Comparison of ENCODE assay signal across 18 mouse cellular contexts in genomic region chr10:87546299-87547234, GRCm38 (mm10). TPM values are rescaled to one million over a fixed set of nuclear protein-coding genes. Genes with fewer than 3 reads are reported as not detected.
DNase-seq lines count a peak whose midpoint lies in the region; ATAC-seq and TF ChIP-seq lines count a peak whose summit lies in the region.
"Had no signal": no experiment of that assay in that cellular context is flagged by ENCODE, and none has a peak within 500 bp of the region (broad histone marks: within the 10 kb centered on the region; RNA-seq: fewer than 3 reads in every experiment).

No protein-coding gene starts in this region.

- TF ChIP-seq POLR2A in liver, adult 2 months (IDR thresholded peaks at IDR 0.05; ENCODE audit: extremely low read depth, insufficient read depth, low read length): no peak

- H3K27ac ChIP-seq in kidney, postnatal 0 days: peak overlapping the region; percentile 36; the same call in 1 of the 2 replicates
- peak overlapping the region; percentile 96 for H3K27ac ChIP-seq in liver, adult 2 months (replicated peaks; ENCODE audit: insufficient read depth, low read depth, low read length)
- no peak overlapping the region for H3K27ac ChIP-seq in stomach, embryonic 14.5 days (ENCODE audit: low read length)
- H3K27ac ChIP-seq: embryonic facial prominence, embryonic 15.5 days had no signal

- no peak overlapping the region for H3K4me2 ChIP-seq in kidney, postnatal 0 days (ENCODE audit: low read length)
- no peak overlapping the region for H3K4me2 ChIP-seq in stomach, embryonic 14.5 days (replicated peaks; ENCODE audit: low read depth, low read length)
- H3K4me2 ChIP-seq: embryonic facial prominence, embryonic 15.5 days had no signal

- no peaks in the 10 kb centered on the region for H3K9me3 ChIP-seq in kidney, postnatal 0 days (replicated peaks; ENCODE audit: low read length)
- H3K9me3 ChIP-seq in stomach, embryonic 14.5 days (ENCODE audit: control insufficient read depth, low read depth, low read length): no peaks in the 10 kb centered on the region
- H3K9me3 ChIP-seq: embryonic facial prominence, embryonic 15.5 days had no signal

- DNase-seq in kidney, postnatal 0 days (ENCODE audit: low spot score): peak; percentile 10
- DNase-seq in kidney, postnatal 14 days: no peak
- peak; percentile 2 for DNase-seq in hindlimb bud, embryonic 11.5 days (ENCODE audit: extremely low spot score, low read depth, low spot score)
- DNase-seq in liver, adult 2 months (ENCODE audit: extremely low read depth, low read depth, low spot score): peak; percentile 81
- DNase-seq in gastrocnemius, postnatal 10 days: no peak
- no peak for DNase-seq in B cell, adult 2 months
- no peak for DNase-seq in spleen, postnatal 10 days (ENCODE audit: low spot score in 2 of 2)
- DNase-seq: adrenal gland, adult 2 months; cerebellum, adult 9-10 months; forebrain, postnatal 0 days; heart, postnatal 14 days; lung, adult 18-20 months; thymus, adult 18-20 months had no signal

- H3K36me3 ChIP-seq in kidney, postnatal 0 days (ENCODE audit: insufficient read depth, low read length): no peaks in the 10 kb centered on the region
- peaks cover 71% of the 10 kb centered on the region for H3K36me3 ChIP-seq in liver, adult 2 months (ENCODE audit: control insufficient read depth, insufficient read depth, low read length)
- no peaks in the 10 kb centered on the region for H3K36me3 ChIP-seq in stomach, embryonic 14.5 days (ENCODE audit: control insufficient read depth, insufficient read depth, low read length)
- H3K36me3 ChIP-seq: embryonic facial prominence, embryonic 15.5 days had no signal

- H3K4me3 ChIP-seq in kidney, postnatal 0 days (replicated peaks; ENCODE audit: low read depth, low read length): no peak overlapping the region
- H3K4me3 ChIP-seq in liver, adult 2 months (ENCODE audit: insufficient read depth, low read depth, low read length): no peak overlapping the region
- no peak overlapping the region for H3K4me3 ChIP-seq in stomach, embryonic 14.5 days (ENCODE audit: low read depth, low read length)
- H3K4me3 ChIP-seq: embryonic facial prominence, embryonic 15.5 days had no signal

- no peaks in the 10 kb centered on the region for H3K27me3 ChIP-seq in kidney, postnatal 0 days (ENCODE audit: insufficient read depth, low read length)
- H3K27me3 ChIP-seq in liver, adult 2 months (ENCODE audit: control insufficient read depth, insufficient read depth, low read length): no peaks in the 10 kb centered on the region
- no peaks in the 10 kb centered on the region for H3K27me3 ChIP-seq in stomach, embryonic 14.5 days (ENCODE audit: control insufficient read depth, insufficient read depth, low read length)
- H3K27me3 ChIP-seq: CH12.LX; embryonic facial prominence, embryonic 15.5 days had no signal

- 0 out of 2 replicates have a peak, but pooled peaks cover 5% of the 10 kb centered on the region for H3K4me1 ChIP-seq in kidney, postnatal 0 days (replicated peaks; ENCODE audit: insufficient read depth, low read length)
- H3K4me1 ChIP-seq in liver, adult 2 months (ENCODE audit: control insufficient read depth, insufficient read depth, low read length): peaks cover 37% of the 10 kb centered on the region
- no peaks in the 10 kb centered on the region for H3K4me1 ChIP-seq in stomach, embryonic 14.5 days (ENCODE audit: control insufficient read depth, insufficient read depth, low read length)
- H3K4me1 ChIP-seq: embryonic facial prominence, embryonic 15.5 days had no signal

- peaks cover 18% of the 10 kb centered on the region; the same call in 1 of the 2 replicates for H3K79me2 ChIP-seq in liver, adult 2 months (ENCODE audit: control insufficient read depth, insufficient read depth, low read length)

- H3K9ac ChIP-seq in kidney, postnatal 0 days (ENCODE audit: low read depth, low read length): no peak overlapping the region
- H3K9ac ChIP-seq in liver, adult 2 months (ENCODE audit: low read depth, low read length): peak overlapping the region; percentile 70
- no peak overlapping the region for H3K9ac ChIP-seq in stomach, embryonic 14.5 days (replicated peaks; ENCODE audit: low read depth, low read length)
- H3K9ac ChIP-seq: embryonic facial prominence, embryonic 15.5 days; forebrain, postnatal 0 days had no signal

- no peak; the same call in 1 of the 2 replicates for ATAC-seq in kidney, postnatal 0 days (replicated peaks; ENCODE audit: low FRiP score, low read depth)
- ATAC-seq in stomach, embryonic 14.5 days (ENCODE audit: insufficient number of reproducible peaks, insufficient read depth, low FRiP score, low read depth): peak; percentile 77
- ATAC-seq: forebrain, postnatal 0 days had no signal

- 44% methylated on average over 19 of the region's 19 CpGs for WGBS in kidney, postnatal 0 days
- 21% methylated on average over 19 of the region's 19 CpGs for WGBS in liver, adult 2 months
- WGBS in stomach, embryonic 14.5 days: 45% methylated on average over 19 of the region's 19 CpGs

- no peak for TF ChIP-seq CTCF in kidney, postnatal 0 days (IDR thresholded peaks at IDR 0.05; ENCODE audit: low read depth)
- no peak for TF ChIP-seq CTCF in liver, adult 2 months (IDR thresholded peaks at IDR 0.05; ENCODE audit: low read depth, low read length)

RNA-seq across cellular contexts. Expression of gene Pah, which starts 25.0 kb away (rescaled TPM):
- polyA plus RNA-seq in kidney, postnatal 0 days (2015; fragmentation: Nextera tagmentation; extraction: Ambion mirVana): 40.9 and 52.9 TPM in 2 replicates
- 1,376 and 1,431 TPM in 2 replicates for total RNA-seq in liver, adult 2 months (2014; rRNA removed)
- 489 and 575 TPM in 2 replicates for polyA plus RNA-seq in liver, adult 2 months (2012; rRNA removed)
- 0.68 and 0.88 TPM in 2 replicates for polyA plus RNA-seq in stomach, embryonic 14.5 days (2014; fragmentation: Nextera tagmentation; extraction: Ambion mirVana)
- total RNA-seq in gastrocnemius, postnatal 10 days (2021): under 1 TPM in 1 of 2 experiments, not detected in 1; 0.14 TPM
- total RNA-seq: CH12.LX; forebrain, postnatal 0 days; granulocyte monocyte progenitor cell, adult 5-6 weeks had no signal
- polyA plus RNA-seq: embryonic facial prominence, embryonic 15.5 days; small intestine, adult 2 months had no signal

RNA-seq across cellular contexts. Expression of gene Ascl1, which starts 53.1 kb away (rescaled TPM):
- 0.30 and 0.41 TPM in 2 replicates for polyA plus RNA-seq in kidney, postnatal 0 days (2015; fragmentation: Nextera tagmentation; extraction: Ambion mirVana)
- total RNA-seq in liver, adult 2 months (2014; rRNA removed): not detected in 2 replicates
- not detected in 2 replicates for polyA plus RNA-seq in liver, adult 2 months (2012; rRNA removed)
- 15.6 and 18.1 TPM in 2 replicates for polyA plus RNA-seq in stomach, embryonic 14.5 days (2014; fragmentation: Nextera tagmentation; extraction: Ambion mirVana)
- not detected for total RNA-seq in gastrocnemius, postnatal 10 days (2021)
- total RNA-seq: CH12.LX; granulocyte monocyte progenitor cell, adult 5-6 weeks had no signal

Comparison
In these comparisons a context has a peak if more than half of its experiments do, and no peak if none do; other contexts are left out.
1. DNase-seq: peak in kidney, postnatal 0 days (single experiment), hindlimb bud, embryonic 11.5 days (single experiment) and liver, adult 2 months (single experiment); none in kidney, postnatal 14 days (single experiment), gastrocnemius, postnatal 10 days (single experiment), B cell, adult 2 months (0 of 2) and spleen, postnatal 10 days (0 of 2).
2. RNA of gene Pah, which starts 25.0 kb away (polyA plus RNA-seq): 489 to 575 TPM in liver, adult 2 months and 40.9 to 52.9 TPM in kidney, postnatal 0 days; 0.68 to 0.88 TPM in stomach, embryonic 14.5 days; every median in the first group is over 10 times any median in the second.
3. RNA of gene Ascl1, which starts 53.1 kb away (polyA plus RNA-seq): 15.6 to 18.1 TPM in stomach, embryonic 14.5 days; 0.30 to 0.41 TPM in kidney, postnatal 0 days and not detected in liver, adult 2 months; every median in the first group is over 10 times any median in the second.